In the genomic region with DNA sequence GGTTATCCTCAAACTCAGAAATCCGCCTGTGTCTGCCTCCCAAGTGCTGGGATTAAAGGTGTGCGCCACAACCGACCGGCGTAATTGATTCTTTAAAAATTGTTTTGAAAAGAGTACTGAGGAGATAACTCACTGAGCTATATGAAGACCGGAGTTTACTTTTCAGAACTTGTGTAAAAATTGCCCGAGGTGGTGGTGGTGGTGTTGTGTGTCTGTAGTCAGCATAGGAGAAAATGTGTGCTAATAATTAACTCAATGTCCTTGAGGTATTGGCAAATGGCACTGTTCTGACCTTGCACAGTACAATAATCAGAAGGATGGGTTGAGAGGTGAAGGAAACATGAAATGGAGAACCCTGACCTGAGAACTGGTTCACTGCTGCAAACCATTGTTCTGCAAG, we compare ENCODE assay signal across 1 mouse cellular context.
TF ChIP-seq lines count a peak whose summit lies in the region.

No protein-coding gene starts in this region.

TF ChIP-seq in CH12.LX, 34 proteins besides CTCF, POLR2A, EP300 and RAD21:
- TF ChIP-seq MAX (IDR thresholded peaks at IDR 0.05; ENCODE audit: low read length) = no peak
- TF ChIP-seq ZMIZ1 (IDR thresholded peaks at IDR 0.05; ENCODE audit: low read depth, low read length) = no peak
- TF ChIP-seq USF1 (IDR thresholded peaks at IDR 0.05; ENCODE audit: low read depth, low read length) = no peak
- TF ChIP-seq ETS1 (conservative IDR thresholded peaks at IDR 0.05; ENCODE audit: low read depth, low read length) = no peak
- TF ChIP-seq POLR2AphosphoS2 (IDR thresholded peaks at IDR 0.05; ENCODE audit: low read depth, low read length) = no peak
- TF ChIP-seq RCOR1 (conservative IDR thresholded peaks at IDR 0.05; ENCODE audit: low read depth, low read length) = no peak
- no peak for TF ChIP-seq MYC (IDR thresholded peaks at IDR 0.05; ENCODE audit: low read depth, low read length)
- TF ChIP-seq KAT2A (IDR thresholded peaks at IDR 0.05; ENCODE audit: insufficient replicate concordance, low read length) = no peak
- TF ChIP-seq JUN (IDR thresholded peaks at IDR 0.05; ENCODE audit: insufficient read depth, low read depth, low read length) = no peak
- TF ChIP-seq E2F4 (IDR thresholded peaks at IDR 0.05; ENCODE audit: insufficient replicate concordance, low read depth, low read length) = no peak
- no peak for TF ChIP-seq ZC3H11A (IDR thresholded peaks at IDR 0.05; ENCODE audit: low read depth, low read length)
- TF ChIP-seq ZKSCAN1 (IDR thresholded peaks at IDR 0.05; ENCODE audit: borderline replicate concordance, low read depth, low read length) = no peak
- no peak for TF ChIP-seq JUND (conservative IDR thresholded peaks at IDR 0.05; ENCODE audit: low read depth, low read length)
- no peak for TF ChIP-seq GABPA (IDR thresholded peaks at IDR 0.05; ENCODE audit: insufficient replicate concordance, low read depth, low read length)
- TF ChIP-seq BHLHE40 (IDR thresholded peaks at IDR 0.05; ENCODE audit: low read depth, low read length) = no peak
- TF ChIP-seq USF2 (conservative IDR thresholded peaks at IDR 0.05; ENCODE audit: low read depth, low read length) = no peak
- TF ChIP-seq SIN3A (IDR thresholded peaks at IDR 0.05; ENCODE audit: low read length) = no peak
- no peak for TF ChIP-seq UBTF (IDR thresholded peaks at IDR 0.05; ENCODE audit: low read depth, low read length)
